Mouse (Mus musculus): Measurements from ENCODE around the gene Arhgap15. TPM values are rescaled to one million over a fixed set of nuclear protein-coding genes. Genes with fewer than 3 reads are reported as not detected.
"Not testable (repeated sequence)": the region's sequence is repeated elsewhere in the genome, so short reads cannot be mapped to it uniquely, and the experiment has no call there.

Gene Arhgap15
- total and polyA plus RNA-seq, 3 experiments, result 16.6 to 40.3 (median 19.8) TPM

DNA sequence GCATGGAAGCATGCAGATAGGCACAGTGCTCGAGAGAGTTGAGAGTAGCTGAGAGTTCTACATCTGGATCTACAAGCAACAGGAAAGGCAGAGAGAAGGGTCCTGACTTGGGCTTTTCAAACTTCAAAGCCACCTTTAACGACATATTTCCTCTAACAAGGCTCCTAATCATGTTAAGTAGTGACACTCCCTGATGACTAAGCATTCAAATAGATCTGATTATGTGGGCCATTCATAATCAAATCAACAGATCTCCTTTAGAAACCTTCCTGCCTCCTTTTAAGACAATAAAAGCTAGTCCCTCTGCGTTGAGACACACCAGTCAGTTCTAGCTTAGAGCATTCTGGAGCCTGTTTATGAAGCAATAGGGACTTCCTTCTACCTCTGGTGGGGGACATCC lies 16.2 kb upstream of the Arhgap15 start:
- no peaks in the 10 kb centered on the region for H3K27me3 ChIP-seq (replicated peaks)

DNA sequence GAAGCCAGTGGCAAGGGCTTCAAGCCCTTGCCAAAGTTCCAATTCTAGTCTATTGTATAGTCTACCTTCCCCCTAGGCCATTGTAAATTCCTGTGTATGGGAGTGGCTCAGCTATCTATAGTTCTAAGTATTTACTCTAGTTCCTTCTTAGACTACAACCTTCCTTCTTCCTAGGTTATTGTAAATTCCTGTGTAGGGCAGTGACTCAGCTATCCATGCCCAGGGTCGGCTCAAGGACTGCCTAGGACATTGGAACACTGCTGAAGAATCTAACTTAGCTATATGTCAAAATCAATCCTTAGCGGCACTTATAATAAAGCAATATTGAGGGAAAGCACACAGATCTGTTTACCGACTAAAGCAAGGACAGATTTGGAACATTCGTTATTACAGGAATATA lies 13.6 kb upstream of the Arhgap15 start:
- H3K9me3 ChIP-seq (replicated peaks; ENCODE audit: low read length); H3K79me2 ChIP-seq (replicated peaks; ENCODE audit: control insufficient read depth, extremely low read depth, insufficient read depth, poor library complexity, severe bottlenecking); DNase-seq (ENCODE audit: extremely low read depth); H3K9ac ChIP-seq (ENCODE audit: insufficient read depth, low read depth); H3K4me2 ChIP-seq (ENCODE audit: insufficient read depth, low read depth, poor library complexity, severe bottlenecking); dilution Hi-C loops (cut with MboI; ENCODE audit: extremely low pct_ligation_motif_present, extremely low pct_unique_long_range_greater_than_20kb, low sequenced_read_pairs); H3K27ac ChIP-seq (ENCODE audit: insufficient read depth, low read depth); H3K27me3 ChIP-seq (replicated peaks); H3K4me3 ChIP-seq (replicated peaks in 1 of 3; ENCODE audit: low read depth in 2 of 3, low read length in 2 of 3, poor library complexity in 1 of 3); H3K36me3 ChIP-seq (replicated peaks in 1 of 2; ENCODE audit: control insufficient read depth in 1 of 2, insufficient read depth in 1 of 2, low read length in 1 of 2): not testable (repeated sequence)
- peaks cover 3 to 24% of the 10 kb centered on the region in 2 experiments; a peak in 3 of 4 replicates for H3K4me1 ChIP-seq (ENCODE audit: control insufficient read depth in 1 of 2, insufficient read depth in 2 of 2)
- in situ Hi-C loops (cut with MboI; ENCODE audit: low pct_ligation_motif_present, low pct_unique_long_range_greater_than_20kb, low sequenced_read_pairs), result loop anchor here (25.0 kb wide), 1 partner anchor 602 kb away; no protein-coding TSS in a partner anchor

More for the DNA sequence above, 16.2 kb upstream of the Arhgap15 start:
- H3K36me3 ChIP-seq (replicated peaks in 1 of 2; ENCODE audit: control insufficient read depth in 1 of 2, insufficient read depth in 1 of 2, low read length in 1 of 2), result no peaks in the 10 kb centered on the region
- H3K9ac ChIP-seq (ENCODE audit: insufficient read depth, low read depth), result no peak overlapping the region
- dilution Hi-C loops (cut with MboI; ENCODE audit: extremely low pct_ligation_motif_present, extremely low pct_unique_long_range_greater_than_20kb, low sequenced_read_pairs) (no loop called here), in situ Hi-C loops (cut with MboI; ENCODE audit: low pct_ligation_motif_present, low pct_unique_long_range_greater_than_20kb, low sequenced_read_pairs) (loop anchor here (5.0 to 25.0 kb wide), 2 partner anchors 170 to 605 kb away; no protein-coding TSS in a partner anchor)
- no peak for TF ChIP-seq ZNF384 (IDR thresholded peaks at IDR 0.05; ENCODE audit: low read depth, low read length)
- no peak for TF ChIP-seq E2F4 (IDR thresholded peaks at IDR 0.05; ENCODE audit: insufficient replicate concordance, low read depth, low read length)
- no peak for TF ChIP-seq CTCF (conservative IDR thresholded peaks at IDR 0.05 in 1 of 2, IDR thresholded peaks at IDR 0.05 in 1 of 2; ENCODE audit: low read depth in 2 of 2, low read length in 2 of 2)
- no peak for TF ChIP-seq SIN3A (IDR thresholded peaks at IDR 0.05; ENCODE audit: low read length)
- no peak for TF ChIP-seq TCF12 (IDR thresholded peaks at IDR 0.05; ENCODE audit: low read depth, low read length)
- TF ChIP-seq ZKSCAN1 (IDR thresholded peaks at IDR 0.05; ENCODE audit: borderline replicate concordance, low read depth, low read length), result no peak
- TF ChIP-seq BHLHE40 (IDR thresholded peaks at IDR 0.05; ENCODE audit: low read depth, low read length), result no peak
- TF ChIP-seq ZC3H11A (IDR thresholded peaks at IDR 0.05; ENCODE audit: low read depth, low read length), result no peak
- no peak for TF ChIP-seq USF1 (IDR thresholded peaks at IDR 0.05; ENCODE audit: low read depth, low read length)
- no peak for TF ChIP-seq KAT2A (IDR thresholded peaks at IDR 0.05; ENCODE audit: insufficient replicate concordance, low read length)
- TF ChIP-seq PAX5 (IDR thresholded peaks at IDR 0.05; ENCODE audit: low read length), result no peak
- DNase-seq (ENCODE audit: extremely low read depth), result no peak
- H3K79me2 ChIP-seq (replicated peaks; ENCODE audit: control insufficient read depth, extremely low read depth, insufficient read depth, poor library complexity, severe bottlenecking), result no peaks in the 10 kb centered on the region
- no peak overlapping the region for H3K4me3 ChIP-seq (replicated peaks in 1 of 3; ENCODE audit: low read depth in 2 of 3, low read length in 2 of 3, poor library complexity in 1 of 3)
- peaks cover under 1 to 7% of the 10 kb centered on the region in 2 experiments; a peak in 2 of 4 replicates for H3K4me1 ChIP-seq (ENCODE audit: control insufficient read depth in 1 of 2, insufficient read depth in 2 of 2)
- no peak overlapping the region for H3K4me2 ChIP-seq (ENCODE audit: insufficient read depth, low read depth, poor library complexity, severe bottlenecking)
- H3K9me3 ChIP-seq (replicated peaks; ENCODE audit: low read length), result no peaks in the 10 kb centered on the region
- no peak overlapping the region for H3K27ac ChIP-seq (ENCODE audit: insufficient read depth, low read depth)

GRCm38 (mm10) chr2:43737546-43737945 lies 11.1 kb upstream of the Arhgap15 start:
- TF ChIP-seq JUND (conservative IDR thresholded peaks at IDR 0.05; ENCODE audit: low read depth, low read length) (0 out of 2 replicates have a peak, but pooled peaks have one; percentile 9), E2F4 (IDR thresholded peaks at IDR 0.05; ENCODE audit: insufficient replicate concordance, low read depth, low read length) (no peak), POLR2A (IDR thresholded peaks at IDR 0.05; ENCODE audit: low read depth, low read length) (peak; percentile 21; the same call in 1 of the 2 replicates), JUN (IDR thresholded peaks at IDR 0.05; ENCODE audit: insufficient read depth, low read depth, low read length) (peak; percentile 30; the same call in 1 of the 2 replicates), CHD2 (IDR thresholded peaks at IDR 0.05; ENCODE audit: low read length) (peak; percentile 17; the same call in 1 of the 2 replicates), BHLHE40 (IDR thresholded peaks at IDR 0.05; ENCODE audit: low read depth, low read length) (no peak)
- DNase-seq (ENCODE audit: extremely low read depth), result no peak
- peak overlapping the region; percentile 68 for H3K27ac ChIP-seq (ENCODE audit: insufficient read depth, low read depth)
- H3K79me2 ChIP-seq (replicated peaks; ENCODE audit: control insufficient read depth, extremely low read depth, insufficient read depth, poor library complexity, severe bottlenecking), result no peaks in the 10 kb centered on the region
- no peak overlapping the region for H3K4me3 ChIP-seq (replicated peaks in 1 of 3; ENCODE audit: low read depth in 2 of 3, low read length in 2 of 3, poor library complexity in 1 of 3)
- H3K9ac ChIP-seq (ENCODE audit: insufficient read depth, low read depth), result peak overlapping the region; percentile 63; the same call in 1 of the 2 replicates
- in situ Hi-C loops (cut with MboI; ENCODE audit: low pct_ligation_motif_present, low pct_unique_long_range_greater_than_20kb, low sequenced_read_pairs) (loop anchor here (25.0 kb wide), 1 partner anchor 600 kb away; no protein-coding TSS in a partner anchor), dilution Hi-C loops (cut with MboI; ENCODE audit: extremely low pct_ligation_motif_present, extremely low pct_unique_long_range_greater_than_20kb, low sequenced_read_pairs) (no loop called here)
- H3K36me3 ChIP-seq (replicated peaks in 1 of 2; ENCODE audit: control insufficient read depth in 1 of 2, insufficient read depth in 1 of 2, low read length in 1 of 2), result no peaks in the 10 kb centered on the region
- H3K4me1 ChIP-seq (ENCODE audit: control insufficient read depth in 1 of 2, insufficient read depth in 2 of 2), result peaks cover 3 to 24% of the 10 kb centered on the region in 2 experiments; a peak in 3 of 4 replicates
- H3K9me3 ChIP-seq (replicated peaks; ENCODE audit: low read length), result no peaks in the 10 kb centered on the region
- H3K4me2 ChIP-seq (ENCODE audit: insufficient read depth, low read depth, poor library complexity, severe bottlenecking), result peak overlapping the region; percentile 95
- no peaks in the 10 kb centered on the region for H3K27me3 ChIP-seq (replicated peaks)

All from CH12.LX (cell line).